Mouse (Mus musculus): ENCODE measurements around the gene Ston2. TPM values are rescaled to one million over a fixed set of nuclear protein-coding genes. Genes with fewer than 3 reads are reported as not detected.
"Not testable (repeated sequence)": the region's sequence is repeated elsewhere in the genome, so short reads cannot be mapped to it uniquely, and the experiment has no call there.

Ston2 gene
- polyA plus RNA-seq, 1 experiment from 2014 or later: 8.4 TPM

DNA sequence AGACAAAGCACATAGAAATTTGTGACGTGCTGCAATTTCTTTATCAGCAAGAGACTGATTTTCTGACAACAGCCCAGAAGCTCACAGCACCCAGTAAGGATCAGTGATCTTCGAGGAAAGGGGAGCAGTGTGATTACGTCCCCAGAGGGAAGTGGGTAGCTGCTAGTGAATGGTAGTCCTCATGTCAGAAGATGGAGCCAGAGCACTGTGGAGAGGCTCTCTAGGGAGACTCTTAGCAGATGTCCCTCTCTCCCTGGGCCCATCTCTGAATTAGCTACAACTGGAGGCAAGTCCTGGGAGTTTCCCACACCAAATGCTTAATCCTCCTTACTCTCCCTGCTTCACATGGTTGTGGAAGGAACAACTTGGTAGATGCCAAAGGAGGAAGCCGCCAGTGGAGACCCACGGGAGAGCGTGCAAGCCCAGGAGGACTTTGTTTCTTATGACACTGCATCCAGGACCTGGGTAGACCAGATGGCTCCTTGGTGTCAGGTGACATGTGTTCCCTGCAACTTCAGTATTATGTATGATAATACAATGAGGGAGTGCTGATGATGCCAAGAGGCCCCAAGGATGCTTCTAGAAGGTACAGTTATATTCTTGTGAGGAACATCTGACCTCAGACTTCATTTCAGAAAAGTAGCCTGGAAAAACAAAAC, 10.7 kb upstream of the Ston2 start:
- 82% methylated on average over 6 of the region's 6 CpGs for WGBS

DNA sequence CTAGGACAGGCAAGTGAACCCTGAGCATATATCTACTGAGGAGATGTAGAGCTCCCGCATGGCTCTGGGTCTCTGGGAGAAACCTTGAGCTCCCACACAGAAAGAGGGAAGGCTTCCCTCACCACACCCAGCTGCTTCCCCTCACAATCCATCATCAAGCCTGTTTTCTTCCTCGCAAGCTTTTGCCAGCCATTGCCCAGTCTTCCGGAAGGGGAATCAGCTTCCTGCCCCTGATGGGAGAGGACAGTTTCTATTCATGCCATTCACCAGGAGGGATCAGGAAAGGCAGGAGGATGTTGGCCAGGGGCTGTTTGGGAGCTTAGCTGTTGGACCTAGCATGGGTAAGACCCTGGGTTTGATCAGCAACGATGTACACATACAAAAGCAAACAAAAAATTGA, 8.6 kb upstream of the Ston2 start:
- Histone ChIP-seq H3K4me1 (ENCODE audit: control insufficient read depth, insufficient read depth, low read length) (no peaks in the 10 kb centered on the region), H3K36me3 (ENCODE audit: control insufficient read depth, insufficient read depth, low read length) (no peaks in the 10 kb centered on the region), H3K27ac (ENCODE audit: low read depth, low read length) (no peak overlapping the region), H3K9me3 (ENCODE audit: control insufficient read depth, low read length) (no peaks in the 10 kb centered on the region), H3K27me3 (ENCODE audit: control insufficient read depth, insufficient read depth, low read length) (no peaks in the 10 kb centered on the region), H3K4me2 (no peak overlapping the region), H3K4me3 (ENCODE audit: low read depth, low read length) (no peak overlapping the region), H3K9ac (ENCODE audit: low read length) (no peak overlapping the region)
- DNase-seq (ENCODE audit: low spot score, missing footprints) (no peak), ATAC-seq (ENCODE audit: low FRiP score) (no peak)
- WGBS: 77% methylated on average over 4 of the region's 4 CpGs

More for the DNA sequence above, 10.7 kb upstream of the Ston2 start:
- Histone ChIP-seq H3K27me3 (ENCODE audit: control insufficient read depth, insufficient read depth, low read length) (no peaks in the 10 kb centered on the region), H3K9me3 (ENCODE audit: control insufficient read depth, low read length) (no peaks in the 10 kb centered on the region), H3K4me2 (no peak overlapping the region), H3K27ac (ENCODE audit: low read depth, low read length) (no peak overlapping the region), H3K36me3 (ENCODE audit: control insufficient read depth, insufficient read depth, low read length) (no peaks in the 10 kb centered on the region), H3K4me1 (ENCODE audit: control insufficient read depth, insufficient read depth, low read length) (no peaks in the 10 kb centered on the region), H3K9ac (ENCODE audit: low read length) (no peak overlapping the region), H3K4me3 (ENCODE audit: low read depth, low read length) (no peak overlapping the region)
- DNase-seq (ENCODE audit: low spot score, missing footprints) (no peak), ATAC-seq (ENCODE audit: low FRiP score) (peak; percentile 47; the same call in 1 of the 2 replicates)

- H3K27me3 ChIP-seq (ENCODE audit: control insufficient read depth, insufficient read depth, low read length): no peaks in the 10 kb centered on the region
- ATAC-seq (ENCODE audit: low FRiP score) (no peak), DNase-seq (ENCODE audit: low spot score, missing footprints) (no peak)
- H3K4me3 ChIP-seq (ENCODE audit: low read depth, low read length): no peak overlapping the region
- no peak overlapping the region for H3K4me2 ChIP-seq
- 73% methylated on average over 8 of the region's 8 CpGs for WGBS
- no peak overlapping the region for H3K9ac ChIP-seq (ENCODE audit: low read length)
- no peaks in the 10 kb centered on the region for H3K36me3 ChIP-seq (ENCODE audit: control insufficient read depth, insufficient read depth, low read length)
- no peaks in the 10 kb centered on the region for H3K9me3 ChIP-seq (ENCODE audit: control insufficient read depth, low read length)
- H3K27ac ChIP-seq (ENCODE audit: low read depth, low read length): no peak overlapping the region
- no peaks in the 10 kb centered on the region for H3K4me1 ChIP-seq (ENCODE audit: control insufficient read depth, insufficient read depth, low read length)
Measured at GRCm38 (mm10) chr12:91793266-91793665, 5.1 kb upstream of the Ston2 start.

GRCm38 (mm10) chr12:91791822-91792221, 3.6 kb upstream of the Ston2 start:
- no peak for DNase-seq (ENCODE audit: low spot score, missing footprints)
- no peak overlapping the region for H3K4me3 ChIP-seq (ENCODE audit: low read depth, low read length)

DNA sequence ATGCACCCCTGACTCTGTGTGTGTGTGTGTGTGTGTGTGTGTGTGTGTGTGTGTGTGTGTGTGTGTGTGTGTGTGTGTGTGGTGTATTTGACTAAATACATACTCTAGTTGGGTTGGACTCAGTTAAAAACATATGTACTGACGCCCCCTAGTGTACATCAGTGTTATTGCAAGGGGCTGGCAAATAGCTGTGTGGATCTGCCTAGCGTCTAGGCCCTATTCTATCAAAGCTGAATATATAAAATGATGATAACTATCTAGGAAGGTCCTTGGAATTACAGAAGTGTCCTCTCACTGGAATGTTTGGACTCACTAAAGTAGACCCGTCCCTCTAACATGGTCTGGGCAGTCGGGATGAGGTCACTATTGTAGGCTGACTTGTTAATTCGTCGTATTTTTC, 1.6 kb upstream of the Ston2 start:
- peak; percentile 70 for ATAC-seq (ENCODE audit: low FRiP score)
- no peak overlapping the region for H3K4me3 ChIP-seq (ENCODE audit: low read depth, low read length)
- WGBS: 56% methylated on average over 6 of the region's 6 CpGs

More at GRCm38 (mm10) chr12:91791822-91792221, 3.6 kb upstream of the Ston2 start:
- 79% methylated on average over 4 of the region's 4 CpGs for WGBS
- no peaks in the 10 kb centered on the region for H3K4me1 ChIP-seq (ENCODE audit: control insufficient read depth, insufficient read depth, low read length)
- H3K27ac ChIP-seq (ENCODE audit: low read depth, low read length): no peak overlapping the region
- no peaks in the 10 kb centered on the region for H3K27me3 ChIP-seq (ENCODE audit: control insufficient read depth, insufficient read depth, low read length)
- no peaks in the 10 kb centered on the region for H3K9me3 ChIP-seq (ENCODE audit: control insufficient read depth, low read length)
- H3K36me3 ChIP-seq (ENCODE audit: control insufficient read depth, insufficient read depth, low read length): no peaks in the 10 kb centered on the region
- H3K4me2 ChIP-seq: no peak overlapping the region
- no peak overlapping the region for H3K9ac ChIP-seq (ENCODE audit: low read length)
- no peak for ATAC-seq (ENCODE audit: low FRiP score)

GRCm38 (mm10) chr12:91788446-91788845, 259 bp upstream of the Ston2 start:
- H3K9ac ChIP-seq (ENCODE audit: low read length); H3K36me3 ChIP-seq (ENCODE audit: control insufficient read depth, insufficient read depth, low read length); H3K9me3 ChIP-seq (ENCODE audit: control insufficient read depth, low read length); H3K4me1 ChIP-seq (ENCODE audit: control insufficient read depth, insufficient read depth, low read length); ATAC-seq (ENCODE audit: low FRiP score); H3K4me2 ChIP-seq; DNase-seq (ENCODE audit: low spot score, missing footprints); H3K4me3 ChIP-seq (ENCODE audit: low read depth, low read length); H3K27me3 ChIP-seq (ENCODE audit: control insufficient read depth, insufficient read depth, low read length); H3K27ac ChIP-seq (ENCODE audit: low read depth, low read length): not testable (repeated sequence)
- 79% methylated on average over 3 of the region's 3 CpGs for WGBS

More for the DNA sequence above, 1.6 kb upstream of the Ston2 start:
- Histone ChIP-seq H3K36me3 (ENCODE audit: control insufficient read depth, insufficient read depth, low read length) (no peaks in the 10 kb centered on the region), H3K27ac (ENCODE audit: low read depth, low read length) (no peak overlapping the region), H3K4me1 (ENCODE audit: control insufficient read depth, insufficient read depth, low read length) (no peaks in the 10 kb centered on the region), H3K9ac (ENCODE audit: low read length) (no peak overlapping the region), H3K27me3 (ENCODE audit: control insufficient read depth, insufficient read depth, low read length) (no peaks in the 10 kb centered on the region), H3K9me3 (ENCODE audit: control insufficient read depth, low read length) (no peaks in the 10 kb centered on the region), H3K4me2 (no peak overlapping the region)
- peak; percentile 92 for DNase-seq (ENCODE audit: low spot score, missing footprints)

GRCm38 (mm10) chr12:91786355-91786754, 1.8 kb downstream of the Ston2 start:
- Histone ChIP-seq H3K4me3 (ENCODE audit: low read depth, low read length) (no peak overlapping the region), H3K27me3 (ENCODE audit: control insufficient read depth, insufficient read depth, low read length) (no peaks in the 10 kb centered on the region), H3K4me1 (ENCODE audit: control insufficient read depth, insufficient read depth, low read length) (no peaks in the 10 kb centered on the region), H3K9me3 (ENCODE audit: control insufficient read depth, low read length) (no peaks in the 10 kb centered on the region), H3K9ac (ENCODE audit: low read length) (no peak overlapping the region), H3K36me3 (ENCODE audit: control insufficient read depth, insufficient read depth, low read length) (no peaks in the 10 kb centered on the region), H3K4me2 (no peak overlapping the region), H3K27ac (ENCODE audit: low read depth, low read length) (no peak overlapping the region)
- 53% methylated on average over 10 of the region's 10 CpGs for WGBS
- no peak for ATAC-seq (ENCODE audit: low FRiP score)
- no peak for DNase-seq (ENCODE audit: low spot score, missing footprints)

- DNase-seq (ENCODE audit: low spot score, missing footprints): no peak
- no peaks in the 10 kb centered on the region for H3K36me3 ChIP-seq (ENCODE audit: control insufficient read depth, insufficient read depth, low read length)
- no peak for ATAC-seq (ENCODE audit: low FRiP score)
- H3K4me2 ChIP-seq: no peak overlapping the region
- peaks cover 7% of the 10 kb centered on the region; the same call in 1 of the 2 replicates for H3K4me1 ChIP-seq (ENCODE audit: control insufficient read depth, insufficient read depth, low read length)
- H3K27ac ChIP-seq (ENCODE audit: low read depth, low read length): no peak overlapping the region
- no peak overlapping the region for H3K9ac ChIP-seq (ENCODE audit: low read length)
- no peaks in the 10 kb centered on the region for H3K27me3 ChIP-seq (ENCODE audit: control insufficient read depth, insufficient read depth, low read length)
- no peaks in the 10 kb centered on the region for H3K9me3 ChIP-seq (ENCODE audit: control insufficient read depth, low read length)
- no peak overlapping the region for H3K4me3 ChIP-seq (ENCODE audit: low read depth, low read length)
- 91% methylated on average over 5 of the region's 5 CpGs for WGBS
Measured at GRCm38 (mm10) chr12:91781432-91781831, 6.8 kb downstream of the Ston2 start.

- H3K9me3 ChIP-seq (ENCODE audit: control insufficient read depth, low read length): no peaks in the 10 kb centered on the region
- H3K27ac ChIP-seq (ENCODE audit: low read depth, low read length): no peak overlapping the region
- H3K4me1 ChIP-seq (ENCODE audit: control insufficient read depth, insufficient read depth, low read length): peaks cover 7% of the 10 kb centered on the region; the same call in 1 of the 2 replicates
- H3K4me3 ChIP-seq (ENCODE audit: low read depth, low read length): no peak overlapping the region
- 86% methylated on average over 3 of the region's 3 CpGs for WGBS
- H3K4me2 ChIP-seq: no peak overlapping the region
- ATAC-seq (ENCODE audit: low FRiP score) (no peak), DNase-seq (ENCODE audit: low spot score, missing footprints) (no peak)
- no peaks in the 10 kb centered on the region for H3K36me3 ChIP-seq (ENCODE audit: control insufficient read depth, insufficient read depth, low read length)
- H3K27me3 ChIP-seq (ENCODE audit: control insufficient read depth, insufficient read depth, low read length): no peaks in the 10 kb centered on the region
- H3K9ac ChIP-seq (ENCODE audit: low read length): no peak overlapping the region
Measured at GRCm38 (mm10) chr12:91780531-91780930, 7.7 kb downstream of the Ston2 start.
